Mouse (Mus musculus) heart, postnatal 25 days (tissue): ENCODE measurements around the gene Olfr589. TPM values are rescaled to one million over a fixed set of nuclear protein-coding genes. Genes with fewer than 3 reads are reported as not detected.
"Not testable (repeated sequence)": the region's sequence is repeated elsewhere in the genome, so short reads cannot be mapped to it uniquely, and the experiment has no call there.

ENCODE experiments used
- DNase-seq: peaks from one replicate; pipeline ENCODE4 v3.0.0; 2022; ENCODE audit warnings: low spot score
- intact Hi-C: fragments of 180-260 bp; cut with DNase I; formaldehyde crosslinking; loops from one replicate; pipeline ENCODE4 v1.15.1; 2025
- total RNA-seq, 2 experiments: library from RNA; stranded (reverse); gene quantifications; 2 replicates each; pipeline ENCODE4 v1.2.3; 2021

Olfr589 gene
- total RNA-seq: not detected

DNA sequence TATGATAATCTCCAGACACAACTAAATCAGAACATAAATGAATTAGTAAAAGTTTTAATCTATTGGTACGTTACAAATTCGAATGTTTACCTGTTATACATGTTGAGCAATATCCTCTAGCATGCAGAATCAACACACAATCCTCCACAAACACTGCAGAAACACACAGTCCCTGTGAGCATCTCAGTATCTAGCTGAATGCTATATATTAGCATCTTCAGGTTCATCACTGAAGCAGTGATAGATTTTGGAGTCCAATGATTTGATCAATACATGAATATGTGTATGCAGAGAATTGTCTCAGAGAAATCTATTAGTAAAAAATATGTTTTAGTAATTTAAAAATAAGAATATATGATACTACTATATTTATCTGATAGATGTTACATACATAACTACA is at the start of gene Olfr589:
Gene Olfr589 (minus strand): TSS at position 101 of the 400 bp plus-strand sequence.
- intact Hi-C loops: no loop called here
- DNase-seq: no peak

GRCm38 (mm10) chr7:103184503-103184902 is 28.3 kb upstream of the Olfr589 start, which contains the start of gene Olfr592:
Gene Olfr592 (plus strand): TSS chr7:103184803.
- DNase-seq, intact Hi-C loops: not testable (repeated sequence)

DNA sequence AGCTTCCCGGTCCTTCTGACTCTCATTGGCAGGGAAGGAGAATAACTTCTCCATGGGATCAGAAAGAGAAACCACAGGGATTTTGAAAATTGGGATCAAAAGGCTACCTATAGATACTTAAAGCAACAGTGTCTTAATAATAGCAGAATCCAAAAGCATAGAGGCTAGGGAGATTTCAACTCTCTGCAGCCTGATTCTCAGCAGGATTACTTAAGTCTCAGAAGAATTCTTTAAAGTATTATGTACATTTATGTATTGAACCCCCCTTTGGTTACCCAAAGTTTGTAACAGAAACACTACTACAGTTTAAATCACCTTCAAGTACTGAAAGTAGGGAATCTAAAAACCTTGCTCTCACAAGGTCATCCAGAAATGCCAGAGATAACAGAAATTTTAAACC is 22.1 kb upstream of the Olfr589 start, which contains the start of gene Olfr591:
Gene Olfr591 (minus strand): TSS at position 101 of the 400 bp plus-strand sequence.
- intact Hi-C loops: no loop called here
- DNase-seq: no peak

DNA sequence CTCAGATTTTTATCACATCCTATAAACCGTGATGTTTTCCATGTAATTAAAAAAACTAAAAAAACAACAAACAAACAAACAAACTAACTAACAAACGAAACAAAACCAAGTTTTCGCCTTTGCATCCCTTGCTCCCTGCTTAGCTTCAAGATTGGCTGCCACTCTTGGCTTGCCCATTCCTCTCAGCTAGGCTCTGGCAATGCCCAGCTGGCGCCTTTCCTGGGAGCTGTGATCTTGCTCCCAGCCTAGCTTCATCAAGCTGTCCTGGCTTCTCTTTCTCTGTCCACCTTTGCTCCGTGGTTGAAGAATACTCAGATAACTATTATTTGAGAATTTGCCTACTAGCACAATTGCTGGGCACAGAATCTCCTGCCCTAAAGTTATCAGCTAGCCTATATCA is 13.5 kb upstream of the Olfr589 start:
- DNase-seq: no peak
- intact Hi-C loops: no loop called here

- no peak for DNase-seq
- intact Hi-C loops: no loop called here
These were observed 15.6 kb downstream of the Olfr589 start, which contains the start of gene Olfr588-ps1 for GRCm38 (mm10) chr7:103140579-103140978. Gene Olfr588-ps1 (plus strand): TSS chr7:103140879.

DNA sequence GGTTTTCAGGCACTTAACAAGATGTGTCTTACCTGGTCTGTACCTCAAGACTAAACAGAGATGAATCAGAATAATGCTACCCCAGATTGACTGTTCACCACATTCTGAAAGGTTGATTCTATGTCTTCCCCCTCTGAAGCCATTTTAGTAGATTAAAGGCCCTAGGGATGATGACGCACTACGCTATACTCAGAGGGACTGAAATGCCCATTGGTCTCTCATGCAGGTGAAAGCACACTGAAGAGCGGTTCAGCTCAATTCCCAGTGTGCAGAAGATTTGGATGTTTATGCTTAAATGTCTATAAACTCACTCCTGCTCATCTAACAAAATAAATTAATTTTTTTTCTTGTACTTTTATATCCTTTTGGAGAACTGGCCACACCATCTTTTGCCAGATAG is 30.6 kb downstream of the Olfr589 start, which contains the start of gene Olfr586:
Gene Olfr586 (minus strand): TSS at position 101 of the 400 bp plus-strand sequence.
- intact Hi-C loops: no loop called here

GRCm38 (mm10) chr7:103119406-103119805 is 36.8 kb downstream of the Olfr589 start:
- DNase-seq: no peak
- intact Hi-C loops: no loop called here

More for the DNA sequence above, 30.6 kb downstream of the Olfr589 start, which contains the start of gene Olfr586:
- DNase-seq: no peak

Other genes with a start within 250 kb of the Olfr589 start
- gene Olfr571, start 238.8 kb downstream of the Olfr589 start, total RNA-seq: not detected
- gene Olfr572, start 231.9 kb downstream of the Olfr589 start, total RNA-seq: not detected
- gene Olfr573-ps1, start 213.8 kb downstream of the Olfr589 start, total RNA-seq: not detected
- not detected for gene Olfr574, start 207.9 kb downstream of the Olfr589 start, total RNA-seq
- gene Olfr575, start 197.6 kb downstream of the Olfr589 start, total RNA-seq: not detected
- gene Olfr576, start 193.7 kb downstream of the Olfr589 start, total RNA-seq: not detected
- gene Olfr577, start 180.4 kb downstream of the Olfr589 start, total RNA-seq: not detected
- not detected for gene Olfr578, start 167.0 kb downstream of the Olfr589 start, total RNA-seq
- gene Olfr582, start 118.3 kb downstream of the Olfr589 start, total RNA-seq: not detected
- not detected for gene Olfr583, start 105.1 kb downstream of the Olfr589 start, total RNA-seq
- gene Olfr584, start 74.5 kb downstream of the Olfr589 start, total RNA-seq: not detected
- not detected for gene Olfr585, start 58.6 kb downstream of the Olfr589 start, total RNA-seq
- gene Olfr586, start 30.7 kb downstream of the Olfr589 start, total RNA-seq: not detected
- gene Olfr588-ps1, start 15.5 kb downstream of the Olfr589 start, total RNA-seq: not detected
- not detected for gene Olfr591, start 22.0 kb upstream of the Olfr589 start, total RNA-seq
- gene Olfr592, start 28.4 kb upstream of the Olfr589 start, total RNA-seq: not detected
- not detected for gene Olfr593, start 55.5 kb upstream of the Olfr589 start, total RNA-seq
- not detected for gene Olfr594, start 60.6 kb upstream of the Olfr589 start, total RNA-seq
- gene Usp17ld, start 96.1 kb upstream of the Olfr589 start, total RNA-seq: not detected
- not detected for gene Olfr596, start 149.3 kb upstream of the Olfr589 start, total RNA-seq
- gene Olfr597, start 160.0 kb upstream of the Olfr589 start, total RNA-seq: not detected
- not detected for gene Olfr598, start 167.2 kb upstream of the Olfr589 start, total RNA-seq
- not detected for gene Olfr599, start 179.6 kb upstream of the Olfr589 start, total RNA-seq
- not detected for gene Olfr600, start 193.3 kb upstream of the Olfr589 start, total RNA-seq
- not detected for gene Olfr601, start 206.3 kb upstream of the Olfr589 start, total RNA-seq
- not detected for gene Olfr603, start 229.8 kb upstream of the Olfr589 start, total RNA-seq